Mouse (Mus musculus): ENCODE measurements around the gene 5730522E02Rik.

Gene 5730522E02Rik

DNA sequence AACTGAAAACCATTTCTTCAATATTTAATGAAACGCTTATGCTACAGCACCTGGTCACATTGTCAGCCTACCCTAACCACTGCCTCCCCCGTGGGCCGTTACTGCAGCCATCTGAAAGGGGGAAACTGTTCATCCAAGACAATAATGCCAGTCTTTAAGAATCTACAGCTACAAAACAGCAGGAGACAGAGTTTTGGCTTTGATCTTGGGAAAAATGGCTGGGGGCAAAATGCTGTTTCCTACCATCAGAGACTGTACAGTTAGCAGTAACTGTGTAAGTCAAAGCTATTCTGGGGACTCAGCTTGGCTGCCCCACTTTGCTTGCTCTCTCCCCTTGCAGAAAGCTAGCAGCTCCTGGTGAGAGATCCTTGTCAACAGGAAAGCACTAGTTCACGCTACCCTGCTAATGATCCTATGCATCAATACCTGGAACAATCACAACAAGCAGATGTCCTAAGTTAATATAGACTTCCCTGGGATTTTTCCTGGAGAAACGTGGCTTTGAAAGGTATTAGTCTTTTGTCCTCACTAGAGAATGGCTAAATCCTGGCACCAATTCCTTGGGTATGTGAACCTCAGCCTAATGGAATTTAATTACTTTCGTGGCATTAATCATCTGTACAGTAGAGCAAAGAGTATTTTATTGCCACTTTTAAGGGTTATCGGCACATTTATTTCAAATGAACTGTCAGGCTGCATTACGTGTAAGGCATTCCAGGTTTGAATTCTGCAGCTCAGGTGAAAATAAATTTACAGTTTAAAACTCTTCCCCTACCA, 89.6 kb downstream of the 5730522E02Rik start:
- no peak for DNase-seq

GRCm38 (mm10) chr11:26117651-26118050, 92.9 kb downstream of the 5730522E02Rik start:
- no peak for DNase-seq

GRCm38 (mm10) chr11:26112206-26112605, 98.4 kb downstream of the 5730522E02Rik start:
- DNase-seq = no peak

DNA sequence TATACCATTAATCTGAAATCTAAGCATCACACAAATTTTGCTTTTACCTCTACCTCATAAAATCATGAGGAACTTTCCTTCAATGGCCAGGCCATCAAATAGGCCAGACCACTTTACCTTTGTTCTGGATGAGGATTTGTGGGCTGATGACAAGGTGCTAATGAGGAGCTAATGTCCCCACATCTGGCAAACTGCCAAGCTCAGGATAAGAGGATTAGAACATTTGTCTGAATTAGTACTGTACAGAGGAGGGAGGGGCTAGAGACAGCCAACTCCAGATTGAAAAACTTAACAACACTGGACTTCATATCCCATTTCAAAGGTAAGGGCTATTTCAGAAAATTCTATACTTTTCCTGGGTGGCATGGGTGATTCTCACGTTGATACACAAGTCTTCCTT, 101.9 kb downstream of the 5730522E02Rik start:
- DNase-seq = no peak

DNA sequence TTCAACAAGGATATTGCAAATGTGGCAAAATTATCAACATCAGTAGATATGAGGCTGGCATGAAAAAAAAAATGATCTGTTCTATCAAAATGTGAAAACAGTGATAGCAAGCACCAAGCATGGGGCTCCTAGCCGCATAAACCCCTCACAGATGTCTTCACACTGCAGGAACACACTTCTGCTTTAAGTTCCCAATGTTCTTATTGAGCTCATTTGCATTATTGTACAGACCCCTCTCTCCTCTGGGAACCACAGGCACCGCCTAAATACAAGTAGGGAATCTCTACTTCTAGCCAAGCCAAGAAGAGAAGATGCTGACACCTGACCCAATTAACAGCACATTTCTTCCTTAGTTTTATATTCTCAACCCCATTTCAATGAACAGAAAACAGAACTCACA, 105.9 kb downstream of the 5730522E02Rik start:
- no peak for DNase-seq

- no peak for DNase-seq
These were observed 106.9 kb downstream of the 5730522E02Rik start for GRCm38 (mm10) chr11:26103698-26104097.

DNA sequence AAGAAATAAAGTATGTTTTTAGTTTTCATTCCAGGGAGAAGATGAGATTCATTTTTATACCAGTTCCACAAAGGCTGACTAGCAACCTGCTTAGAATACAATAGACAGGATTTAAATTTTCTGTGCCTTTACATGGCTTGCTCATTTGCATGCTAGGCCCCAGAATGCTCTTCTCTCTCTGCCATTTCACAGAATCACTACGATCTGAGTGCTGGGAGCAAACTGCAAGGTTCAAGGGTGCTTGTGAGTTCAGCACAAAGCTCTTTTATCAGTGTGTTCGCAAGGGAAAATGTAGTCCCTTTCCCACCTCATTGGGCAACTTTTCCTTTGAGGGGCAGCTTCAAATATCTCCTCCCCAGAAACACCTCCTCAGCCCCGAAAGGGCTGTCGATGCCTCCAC, 107.7 kb downstream of the 5730522E02Rik start:
- no peak for DNase-seq

GRCm38 (mm10) chr11:26100077-26100476, 110.5 kb downstream of the 5730522E02Rik start:
- DNase-seq = no peak

- no peak for DNase-seq
These were observed 111.6 kb downstream of the 5730522E02Rik start for GRCm38 (mm10) chr11:26098933-26099332.

GRCm38 (mm10) chr11:26096095-26096494, 114.5 kb downstream of the 5730522E02Rik start:
- no peak for DNase-seq

DNA sequence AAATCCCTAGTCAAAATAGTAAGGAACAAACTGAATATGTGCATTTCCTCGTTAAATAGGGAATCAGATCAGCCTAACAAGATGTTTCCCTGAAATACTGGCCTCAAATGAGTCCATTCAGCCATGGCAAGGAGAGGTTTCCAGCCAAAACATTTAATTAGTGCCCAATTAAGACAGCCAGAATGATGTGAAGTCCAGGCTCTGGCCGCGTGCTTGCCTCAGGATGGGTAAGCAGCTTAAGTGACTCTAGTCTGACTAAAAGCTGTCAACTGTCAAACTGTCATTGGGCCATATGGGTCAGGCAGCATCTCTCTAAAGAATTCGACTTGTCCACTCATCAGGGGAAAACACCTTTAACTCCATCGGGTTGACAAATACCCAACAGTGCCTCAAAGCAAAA, 121.6 kb downstream of the 5730522E02Rik start:
- no peak for DNase-seq

- DNase-seq = no peak
These were observed 123.9 kb downstream of the 5730522E02Rik start for GRCm38 (mm10) chr11:26086679-26087078.

DNA sequence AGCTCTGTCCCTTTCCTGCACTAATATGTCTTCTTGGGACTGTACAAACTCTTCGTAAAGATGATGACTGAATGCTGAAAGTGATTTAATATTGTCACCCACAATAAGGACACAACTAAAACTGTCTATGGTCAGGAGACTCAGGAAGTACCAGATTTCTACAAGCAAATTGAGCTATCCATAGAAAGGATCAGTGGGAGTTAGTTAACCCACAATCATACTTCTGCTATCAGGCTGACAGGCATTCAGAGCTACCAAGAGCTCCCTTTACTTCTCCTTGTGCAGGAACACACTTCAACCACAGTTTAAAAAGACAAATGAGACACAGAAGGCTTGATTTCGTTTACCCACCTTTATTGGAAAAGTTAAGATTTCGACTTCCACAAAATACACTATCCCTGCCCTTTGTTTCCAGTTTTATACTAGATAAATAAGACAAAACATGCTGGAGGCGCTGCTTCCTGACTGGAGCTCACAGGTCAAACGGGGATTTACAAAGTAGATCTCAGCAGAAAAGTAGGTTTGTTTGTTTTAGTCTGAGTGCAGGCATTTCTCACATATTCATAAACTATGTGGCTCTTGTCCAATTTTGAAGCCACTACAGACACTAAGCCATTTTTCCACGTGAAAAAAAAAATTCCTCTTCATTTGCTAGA, 125.1 kb downstream of the 5730522E02Rik start:
- DNase-seq = no peak

GRCm38 (mm10) chr11:26076335-26076734, 134.2 kb downstream of the 5730522E02Rik start:
- no peak for DNase-seq

GRCm38 (mm10) chr11:26075536-26075935, 135.0 kb downstream of the 5730522E02Rik start:
- no peak for DNase-seq

DNA sequence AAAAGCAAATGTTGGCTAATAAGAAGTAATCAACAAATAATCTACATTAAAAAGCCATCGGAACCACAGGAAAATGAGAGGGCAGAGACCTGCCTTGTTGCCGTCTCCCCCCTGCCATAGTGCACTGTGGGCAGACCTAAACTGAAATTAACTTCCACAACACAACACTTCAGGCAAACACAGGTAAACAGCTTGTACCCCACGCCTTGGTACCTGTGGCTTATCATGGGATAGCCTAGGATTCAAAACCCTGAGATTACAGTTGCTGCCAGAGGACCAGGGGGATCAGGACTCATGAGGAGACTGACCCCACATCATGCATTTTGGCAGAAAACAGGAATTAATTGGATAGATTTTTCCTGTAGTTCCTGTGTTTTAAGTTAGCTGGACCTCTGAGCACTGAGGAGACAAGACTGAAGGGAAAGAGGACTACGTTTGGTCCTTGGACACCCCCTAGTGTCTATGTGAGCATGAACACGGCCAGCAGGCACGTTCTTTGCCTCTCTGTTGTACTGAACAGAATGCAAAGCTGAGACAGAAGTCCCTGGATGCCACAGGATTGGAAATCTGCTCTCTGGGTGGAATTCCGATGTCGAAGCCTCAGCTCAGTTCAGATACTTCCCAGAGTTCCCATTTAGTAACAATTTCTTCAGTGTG, 136.8 kb downstream of the 5730522E02Rik start:
- DNase-seq = no peak

GRCm38 (mm10) chr11:26072101-26072500, 138.5 kb downstream of the 5730522E02Rik start:
- DNase-seq = no peak

DNA sequence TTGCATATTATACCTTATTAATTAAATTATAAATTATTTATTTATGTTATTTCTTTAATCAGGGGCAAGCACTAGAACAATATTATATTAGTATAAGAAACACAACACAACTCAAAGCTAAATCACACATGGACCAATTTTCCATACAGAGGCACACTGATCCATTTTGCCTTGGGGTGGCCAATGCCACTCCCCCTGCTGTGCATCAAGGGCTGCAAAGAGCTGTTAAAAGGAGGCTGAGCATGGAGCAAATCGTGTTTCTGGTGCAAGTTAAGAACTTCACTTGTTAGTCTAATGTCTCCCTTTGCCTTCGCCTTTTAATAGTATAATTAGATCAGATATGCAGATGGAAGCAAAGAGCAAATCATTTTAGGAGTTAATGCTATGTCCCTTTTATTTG, 147.3 kb downstream of the 5730522E02Rik start:
- no peak for DNase-seq

- no peak for DNase-seq
These were observed 149.0 kb downstream of the 5730522E02Rik start for GRCm38 (mm10) chr11:26061471-26062137.

DNA sequence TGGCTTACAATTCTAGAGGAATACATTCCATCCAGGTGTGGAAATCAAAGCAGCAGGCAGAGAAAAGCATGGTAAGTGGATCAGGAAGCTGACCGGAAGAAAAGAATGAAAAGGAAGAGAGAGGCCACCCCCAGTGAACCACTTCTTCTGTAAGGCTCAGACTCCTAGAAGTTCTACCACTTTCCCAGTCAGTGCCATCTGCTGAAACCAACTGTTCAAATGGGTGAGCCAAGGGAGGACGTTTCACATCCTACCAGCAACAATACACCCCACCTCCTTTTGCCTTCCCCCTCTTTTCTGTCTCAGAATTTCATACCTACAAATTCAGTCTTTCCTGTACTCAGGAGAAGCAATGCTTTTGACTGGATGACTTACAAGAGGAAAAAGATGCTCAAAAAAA, 197.0 kb downstream of the 5730522E02Rik start:
- DNase-seq = no peak

DNA sequence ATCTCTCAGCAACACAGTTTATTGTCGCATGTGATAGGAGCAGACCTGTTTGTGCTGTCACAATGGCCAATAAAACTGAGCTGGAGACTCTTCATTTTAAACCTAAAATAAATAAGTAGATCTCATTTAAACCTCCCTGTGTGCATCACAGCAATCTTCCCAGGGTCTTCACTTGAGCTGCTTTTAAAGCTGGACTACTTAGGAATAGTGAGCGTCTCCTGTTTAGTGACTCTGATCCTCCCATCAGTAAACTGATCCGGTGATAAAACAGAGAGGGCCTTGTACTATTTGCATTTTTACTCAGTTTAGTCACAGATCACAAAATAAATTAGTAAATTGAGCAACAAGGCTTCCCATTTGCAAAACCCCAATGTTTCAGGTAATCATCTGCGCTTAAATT, 206.5 kb downstream of the 5730522E02Rik start:
- DNase-seq = no peak

DNA sequence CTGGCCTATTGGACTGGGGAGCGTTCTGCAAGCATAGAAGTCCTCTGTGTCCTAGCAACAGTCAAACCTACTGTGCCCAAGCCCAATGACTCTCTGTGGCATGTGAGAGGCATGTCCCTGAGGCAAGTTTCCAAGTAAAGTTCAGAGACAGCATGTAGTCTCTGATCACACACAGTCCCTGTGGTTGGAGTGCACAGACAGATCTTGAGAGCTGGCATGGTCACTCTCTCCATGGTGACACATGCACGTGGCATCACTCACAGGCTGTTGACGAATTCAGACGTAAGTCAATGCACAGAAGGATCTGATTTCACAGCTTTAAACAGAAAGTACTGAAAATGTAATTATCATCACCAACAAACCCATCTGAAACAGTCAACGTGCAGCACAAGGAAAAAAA, 210.8 kb downstream of the 5730522E02Rik start:
- no peak for DNase-seq

- DNase-seq = no peak
These were observed 213.1 kb downstream of the 5730522E02Rik start for GRCm38 (mm10) chr11:25997469-25997868.

All from cerebellum, adult 8-10 months (tissue).